Mouse (Mus musculus) erythroblast, embryonic 14.5 days (primary cell): ENCODE results near the gene Lhfpl2. TPM values are rescaled to one million over a fixed set of nuclear protein-coding genes. Genes with fewer than 3 reads are reported as not detected.

Experiments
- H3K27me3 ChIP-seq: 2 replicates; pipeline ENCODE4 v1.6.1; 2012; ENCODE audit warnings: inconsistent platforms; ENCODE audit not compliant: control insufficient read depth
- H3K36me3 ChIP-seq: 2 replicates; pipeline ENCODE4 v1.6.1; 2012; ENCODE audit warnings: mild to moderate bottlenecking, inconsistent platforms; ENCODE audit not compliant: control insufficient read depth
- H3K4me1 ChIP-seq: 2 replicates; pipeline ENCODE4 v1.6.1; 2012; ENCODE audit warnings: inconsistent platforms; ENCODE audit not compliant: control insufficient read depth
- H3K4me3 ChIP-seq: replicated peaks from 2 replicates; pipeline ENCODE3; 2012; ENCODE audit warnings: moderate library complexity, mild to moderate bottlenecking, inconsistent platforms
- H3K9me3 ChIP-seq: 2 replicates; pipeline ENCODE4 v1.6.1; 2012; ENCODE audit warnings: low read length, inconsistent platforms, mixed read lengths; ENCODE audit not compliant: control insufficient read depth
- GATA1 ChIP-seq: IDR thresholded peaks from 2 replicates; pipeline ENCODE4 v1.6.1; 2012; ENCODE audit warnings: low read length, inconsistent platforms, mixed read lengths
- TAL1 ChIP-seq: IDR thresholded peaks from 3 replicates; pipeline ENCODE4 v1.6.1; 2012; ENCODE audit warnings: low read length, inconsistent platforms, mixed read lengths
- polyA plus RNA-seq: library from polyadenylated mRNA; stranded (reverse); fragments of >175 nt; gene quantifications from 2 replicates; pipeline ENCODE4 v1.2.3, GENCODE M21; 2012

Lhfpl2 gene
- polyA plus RNA-seq, 1 experiment: not detected

- Histone ChIP-seq H3K4me1 (no peaks in the 10 kb centered on the region), H3K4me3 (no peak overlapping the region), H3K27me3 (no peaks in the 10 kb centered on the region), H3K9me3 (peaks cover 6% of the 10 kb centered on the region), H3K36me3 (peaks cover 19% of the 10 kb centered on the region)
- TF ChIP-seq TAL1 (no peak), GATA1 (no peak)
These were observed 155.1 kb downstream of the Lhfpl2 start for GRCm38 (mm10) chr13:94212716-94213115.

GRCm38 (mm10) chr13:94223609-94224008 is 166.0 kb downstream of the Lhfpl2 start:
- Histone ChIP-seq H3K4me1 (no peaks in the 10 kb centered on the region; the same call in 1 of the 2 replicates), H3K4me3 (no peak overlapping the region), H3K36me3 (peaks cover 14% of the 10 kb centered on the region), H3K27me3 (no peaks in the 10 kb centered on the region), H3K9me3 (no peaks in the 10 kb centered on the region)
- TF ChIP-seq GATA1 (no peak), TAL1 (no peak)

- Histone ChIP-seq H3K27me3 (no peaks in the 10 kb centered on the region), H3K4me3 (no peak overlapping the region), H3K36me3 (peaks cover 17% of the 10 kb centered on the region), H3K4me1 (no peaks in the 10 kb centered on the region; the same call in 1 of the 2 replicates), H3K9me3 (no peaks in the 10 kb centered on the region)
- TF ChIP-seq GATA1 (no peak), TAL1 (no peak)
These were observed 167.4 kb downstream of the Lhfpl2 start for GRCm38 (mm10) chr13:94224717-94225705.

- TF ChIP-seq TAL1 (no peak), GATA1 (no peak)
- Histone ChIP-seq H3K27me3 (no peaks in the 10 kb centered on the region), H3K36me3 (peaks cover 8% of the 10 kb centered on the region), H3K9me3 (no peaks in the 10 kb centered on the region), H3K4me1 (no peaks in the 10 kb centered on the region; the same call in 1 of the 2 replicates), H3K4me3 (no peak overlapping the region)
These were observed 174.3 kb downstream of the Lhfpl2 start for GRCm38 (mm10) chr13:94231871-94232270.

- Histone ChIP-seq H3K4me1 (no peaks in the 10 kb centered on the region; the same call in 1 of the 2 replicates), H3K27me3 (no peaks in the 10 kb centered on the region), H3K36me3 (no peaks in the 10 kb centered on the region), H3K9me3 (no peaks in the 10 kb centered on the region), H3K4me3 (no peak overlapping the region)
- TF ChIP-seq GATA1 (no peak), TAL1 (no peak)
These were observed 181.9 kb downstream of the Lhfpl2 start for GRCm38 (mm10) chr13:94239488-94239887.

GRCm38 (mm10) chr13:94240111-94240510 is 182.5 kb downstream of the Lhfpl2 start:
- Histone ChIP-seq H3K4me1 (no peaks in the 10 kb centered on the region; the same call in 1 of the 2 replicates), H3K36me3 (no peaks in the 10 kb centered on the region), H3K4me3 (no peak overlapping the region), H3K9me3 (no peaks in the 10 kb centered on the region), H3K27me3 (no peaks in the 10 kb centered on the region)
- TF ChIP-seq TAL1 (no peak), GATA1 (no peak)

- Histone ChIP-seq H3K36me3 (no peaks in the 10 kb centered on the region), H3K4me1 (no peaks in the 10 kb centered on the region; the same call in 1 of the 2 replicates), H3K9me3 (no peaks in the 10 kb centered on the region), H3K4me3 (no peak overlapping the region), H3K27me3 (no peaks in the 10 kb centered on the region)
- TF ChIP-seq TAL1 (no peak), GATA1 (no peak)
These were observed 183.3 kb downstream of the Lhfpl2 start for GRCm38 (mm10) chr13:94240873-94241272.

- Histone ChIP-seq H3K36me3 (no peaks in the 10 kb centered on the region), H3K4me3 (no peak overlapping the region), H3K9me3 (no peaks in the 10 kb centered on the region), H3K27me3 (no peaks in the 10 kb centered on the region), H3K4me1 (no peaks in the 10 kb centered on the region)
- no peak for TF ChIP-seq TAL1
These were observed 184.4 kb downstream of the Lhfpl2 start for GRCm38 (mm10) chr13:94241892-94242524.

- no peak overlapping the region for H3K4me3 ChIP-seq
- TF ChIP-seq GATA1 (no peak), TAL1 (no peak)
- H3K36me3 ChIP-seq: no peaks in the 10 kb centered on the region
- no peaks in the 10 kb centered on the region for H3K4me1 ChIP-seq
- H3K27me3 ChIP-seq: no peaks in the 10 kb centered on the region
- no peaks in the 10 kb centered on the region for H3K9me3 ChIP-seq
These were observed 185.3 kb downstream of the Lhfpl2 start for GRCm38 (mm10) chr13:94242897-94243296.

Other genes starting within 250 kb of the Lhfpl2 start
- gene Scamp1, start 228.1 kb downstream of the Lhfpl2 start, polyA plus RNA-seq: 0.04 and 0.12 TPM in 2 replicates